In the genomic region with DNA sequence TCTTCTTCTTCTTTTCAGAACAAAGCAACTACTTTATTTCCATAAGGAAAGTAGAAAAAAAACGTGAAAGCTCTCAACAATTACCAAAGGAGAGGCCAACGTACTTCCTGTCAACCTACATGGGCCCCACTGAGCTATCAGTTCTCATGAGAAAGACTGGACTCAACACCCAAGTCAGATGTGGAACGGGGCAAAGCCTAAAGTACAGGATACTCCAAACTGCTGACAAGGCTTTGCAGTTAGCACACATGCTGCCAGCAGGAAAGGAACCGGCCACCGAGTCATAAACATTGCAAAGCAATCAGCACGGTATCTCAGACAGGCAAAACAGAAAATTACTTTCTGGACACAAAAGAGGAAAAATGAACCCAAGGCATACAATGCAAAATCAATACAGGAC, we compare ENCODE assay signal across 18 mouse cellular contexts. TPM values are rescaled to one million over a fixed set of nuclear protein-coding genes. Genes with fewer than 3 reads are reported as not detected.
DNase-seq lines count a peak whose midpoint lies in the region; ATAC-seq and TF ChIP-seq lines count a peak whose summit lies in the region.
"Had no signal": no experiment of that assay in that cellular context is flagged by ENCODE, and none has a peak within 500 bp of the region (broad histone marks: within the 10 kb centered on the region; RNA-seq: fewer than 3 reads in every experiment).

No protein-coding gene starts in this region.

- H3K27ac ChIP-seq in kidney, adult 2 months (ENCODE audit: insufficient read depth, low read depth, low read length), result no peak overlapping the region
- no peak overlapping the region for H3K27ac ChIP-seq in kidney, embryonic 14.5 days (ENCODE audit: low read depth, low read length)
- no peak overlapping the region for H3K27ac ChIP-seq in kidney, embryonic 15.5 days
- peak overlapping the region; percentile 70 for H3K27ac ChIP-seq in intestine, postnatal 0 days (ENCODE audit: low read depth, low read length)
- H3K27ac ChIP-seq: embryonic facial prominence, embryonic 12.5 days; forebrain, embryonic 15.5 days; heart, adult 2 months; hindbrain, embryonic 10.5 days had no signal

- H3K27me3 ChIP-seq in kidney, adult 2 months (replicated peaks; ENCODE audit: control insufficient read depth, insufficient read depth, low read length), result no peaks in the 10 kb centered on the region
- no peaks in the 10 kb centered on the region for H3K27me3 ChIP-seq in kidney, embryonic 14.5 days (ENCODE audit: control insufficient read depth, insufficient read depth, low read length)
- H3K27me3 ChIP-seq in kidney, embryonic 15.5 days, result no peaks in the 10 kb centered on the region
- H3K27me3 ChIP-seq in intestine, postnatal 0 days (replicated peaks; ENCODE audit: control insufficient read depth, insufficient read depth, low read length), result no peaks in the 10 kb centered on the region
- H3K27me3 ChIP-seq: CH12.LX; embryonic facial prominence, embryonic 12.5 days; forebrain, embryonic 15.5 days; heart, embryonic 12.5 days; Patski had no signal

- WGBS in kidney, adult 2 months, result 44% methylated on average over 6 of the region's 6 CpGs
- WGBS in kidney, embryonic 14.5 days, result 72% methylated on average over 6 of the region's 6 CpGs
- 69% methylated on average over 6 of the region's 6 CpGs for WGBS in kidney, embryonic 15.5 days
- 31% methylated on average over 6 of the region's 6 CpGs for WGBS in intestine, postnatal 0 days

- no peak for TF ChIP-seq POLR2A in kidney, adult 2 months (IDR thresholded peaks at IDR 0.05; ENCODE audit: low read depth, low read length)

- H3K36me3 ChIP-seq in kidney, adult 2 months (ENCODE audit: control insufficient read depth, insufficient read depth, low read length), result no peaks in the 10 kb centered on the region
- H3K36me3 ChIP-seq in kidney, embryonic 14.5 days (ENCODE audit: control insufficient read depth, insufficient read depth, low read length), result no peaks in the 10 kb centered on the region
- H3K36me3 ChIP-seq in kidney, embryonic 15.5 days, result no peaks in the 10 kb centered on the region
- H3K36me3 ChIP-seq in intestine, postnatal 0 days (ENCODE audit: control insufficient read depth, insufficient read depth), result no peaks in the 10 kb centered on the region
- H3K36me3 ChIP-seq: embryonic facial prominence, embryonic 12.5 days; forebrain, embryonic 15.5 days; heart, embryonic 12.5 days; hindbrain, embryonic 10.5 days had no signal

- no peaks in the 10 kb centered on the region for H3K9me3 ChIP-seq in kidney, embryonic 14.5 days (ENCODE audit: control insufficient read depth, low read length)
- H3K9me3 ChIP-seq in kidney, embryonic 15.5 days (replicated peaks), result no peaks in the 10 kb centered on the region
- no peaks in the 10 kb centered on the region for H3K9me3 ChIP-seq in intestine, postnatal 0 days (ENCODE audit: control insufficient read depth)
- H3K9me3 ChIP-seq: embryonic facial prominence, embryonic 12.5 days; forebrain, embryonic 15.5 days; hindbrain, embryonic 10.5 days had no signal

- no peak for ATAC-seq in kidney, embryonic 14.5 days (ENCODE audit: low FRiP score, low TSS enrichment)
- no peak for ATAC-seq in kidney, embryonic 15.5 days (replicated peaks; ENCODE audit: low FRiP score)
- ATAC-seq in intestine, postnatal 0 days, result peak; percentile 97
- ATAC-seq: activated CD4-positive, CD25-positive, alpha-beta regulatory T cell, adult 4 months; forebrain, embryonic 15.5 days; Patski had no signal

- TF ChIP-seq CTCF in kidney, adult 2 months (conservative IDR thresholded peaks at IDR 0.05; ENCODE audit: insufficient read depth, insufficient read length, low read depth, low read length), result no peak
- TF ChIP-seq CTCF in intestine, postnatal 0 days (IDR thresholded peaks at IDR 0.05; ENCODE audit: low read depth), result no peak

- H3K4me2 ChIP-seq in kidney, embryonic 14.5 days (replicated peaks; ENCODE audit: low read depth, low read length), result no peak overlapping the region
- no peak overlapping the region for H3K4me2 ChIP-seq in kidney, embryonic 15.5 days
- H3K4me2 ChIP-seq in intestine, postnatal 0 days (replicated peaks; ENCODE audit: low read depth), result no peak overlapping the region
- H3K4me2 ChIP-seq: embryonic facial prominence, embryonic 12.5 days; forebrain, embryonic 15.5 days; heart, embryonic 12.5 days had no signal

- no peak overlapping the region for H3K9ac ChIP-seq in kidney, embryonic 14.5 days (ENCODE audit: low read depth, low read length)
- no peak overlapping the region for H3K9ac ChIP-seq in kidney, embryonic 15.5 days
- no peak overlapping the region for H3K9ac ChIP-seq in intestine, postnatal 0 days (ENCODE audit: low read depth, low read length)
- H3K9ac ChIP-seq: embryonic facial prominence, embryonic 12.5 days; forebrain, embryonic 15.5 days; heart, embryonic 12.5 days had no signal

- no peaks in the 10 kb centered on the region for H3K4me1 ChIP-seq in kidney, adult 2 months (ENCODE audit: control insufficient read depth, insufficient read depth, low read length)
- no peaks in the 10 kb centered on the region for H3K4me1 ChIP-seq in kidney, embryonic 14.5 days (ENCODE audit: control insufficient read depth, insufficient read depth, low read length)
- H3K4me1 ChIP-seq in kidney, embryonic 15.5 days, result 0 out of 2 replicates have a peak, but pooled peaks cover under 1% of the 10 kb centered on the region
- H3K4me1 ChIP-seq in intestine, postnatal 0 days (replicated peaks; ENCODE audit: control insufficient read depth, insufficient read depth, low read length), result no peaks in the 10 kb centered on the region
- H3K4me1 ChIP-seq: embryonic facial prominence, embryonic 12.5 days; forebrain, embryonic 15.5 days; heart, embryonic 12.5 days; hindbrain, embryonic 10.5 days had no signal

- H3K4me3 ChIP-seq in kidney, adult 2 months (ENCODE audit: insufficient read depth, low read depth, low read length), result no peak overlapping the region
- H3K4me3 ChIP-seq in kidney, embryonic 14.5 days (ENCODE audit: low read length), result no peak overlapping the region
- H3K4me3 ChIP-seq in kidney, embryonic 15.5 days (replicated peaks), result no peak overlapping the region
- H3K4me3 ChIP-seq in intestine, postnatal 0 days (ENCODE audit: low read depth, low read length), result no peak overlapping the region
- H3K4me3 ChIP-seq: embryonic facial prominence, embryonic 12.5 days; forebrain, embryonic 15.5 days; heart, adult 2 months; heart, embryonic 12.5 days; hindbrain, embryonic 10.5 days had no signal

- peak; percentile 43 for DNase-seq in kidney, adult 2 months
- peak; percentile 35 to 40 for DNase-seq in kidney, postnatal 25 days
- no peak for DNase-seq in thymus, postnatal 25 days
- DNase-seq: adrenal gland, postnatal 14 days; cerebellum, adult 11-12 months; cerebellum, adult 9-10 months; cerebellum, postnatal 25 days; heart, adult 2 months had no signal

RNA-seq across cellular contexts. Expression of a gene that starts 27.2 kb away (rescaled TPM):
- 73.0 and 75.5 TPM in 2 replicates for polyA plus RNA-seq in kidney, adult 2 months (2012; rRNA removed)
- 38.9 and 50.4 TPM in 2 replicates for polyA plus RNA-seq in kidney, embryonic 14.5 days (2014; fragmentation: Nextera tagmentation; extraction: Ambion mirVana)
- 46.6 and 47.6 TPM in 2 replicates for polyA plus RNA-seq in kidney, embryonic 15.5 days (2015; fragmentation: Nextera tagmentation; extraction: Ambion mirVana)
- 34.5 and 36.5 TPM in 2 replicates for polyA plus RNA-seq in intestine, postnatal 0 days (2015; fragmentation: Nextera tagmentation; extraction: Ambion mirVana)
